In genomic region chr4:138153980-138154379, GRCm38 (mm10) we compare ENCODE assay signal across 8 mouse cellular contexts.
A peak's percentile ranks its signal among the peaks of the same experiment; 100 is the strongest.
DNase-seq lines count a peak whose midpoint lies in the region; ATAC-seq lines count a peak whose summit lies in the region.

No protein-coding gene starts in this region.

- 46% methylated on average over 3 of the region's 3 CpGs for WGBS in midbrain, embryonic 14.5 days
- 49% methylated on average over 3 of the region's 3 CpGs for WGBS in midbrain, embryonic 13.5 days

- no peak for ATAC-seq in cerebellum, adult (ENCODE audit: insufficient number of reproducible peaks, low FRiP score, low TSS enrichment)
- ATAC-seq in midbrain, embryonic 14.5 days (ENCODE audit: low FRiP score, low TSS enrichment) = no peak
- no peak for ATAC-seq in midbrain, embryonic 13.5 days

- H3K4me2 ChIP-seq in midbrain, embryonic 14.5 days (ENCODE audit: low read length) = no peak overlapping the region
- no peak overlapping the region for H3K4me2 ChIP-seq in midbrain, embryonic 13.5 days (replicated peaks)

- H3K27me3 ChIP-seq in midbrain, embryonic 14.5 days (ENCODE audit: control insufficient read depth, insufficient read depth, low read length) = no peaks in the 10 kb centered on the region
- no peaks in the 10 kb centered on the region for H3K27me3 ChIP-seq in midbrain, embryonic 13.5 days

- H3K4me1 ChIP-seq in midbrain, embryonic 14.5 days (ENCODE audit: control insufficient read depth, insufficient read depth, low read length) = no peaks in the 10 kb centered on the region
- H3K4me1 ChIP-seq in midbrain, embryonic 13.5 days (replicated peaks) = no peaks in the 10 kb centered on the region

- no peak overlapping the region for H3K9ac ChIP-seq in midbrain, embryonic 14.5 days (replicated peaks; ENCODE audit: low read length)
- H3K9ac ChIP-seq in midbrain, embryonic 13.5 days (replicated peaks) = no peak overlapping the region

- H3K27ac ChIP-seq in midbrain, embryonic 14.5 days (replicated peaks; ENCODE audit: low read depth, low read length) = no peak overlapping the region
- H3K27ac ChIP-seq in midbrain, embryonic 13.5 days = no peak overlapping the region

- peak; percentile 15 for DNase-seq in cerebellum, adult 11 months
- peak; percentile 57 for DNase-seq in midbrain, embryonic 14.5 days
- peak; percentile 34 for DNase-seq in c-Kit-positive CD71-positive TER-119-negative erythroid progenitor cells, embryonic 14.5 days (ENCODE audit: low read depth)
- peak; percentile 59 to 62 for DNase-seq in kidney, postnatal 4 days
- peak; percentile 36 to 75 for DNase-seq in spleen, postnatal 10 days (ENCODE audit: low spot score in 2 of 2)
- no peak for DNase-seq in right cerebral cortex, postnatal 14 days

- no peaks in the 10 kb centered on the region for H3K9me3 ChIP-seq in midbrain, embryonic 14.5 days (ENCODE audit: control insufficient read depth, low read length)
- no peaks in the 10 kb centered on the region for H3K9me3 ChIP-seq in midbrain, embryonic 13.5 days

- H3K4me3 ChIP-seq in midbrain, embryonic 14.5 days (replicated peaks; ENCODE audit: low read depth, low read length) = no peak overlapping the region
- no peak overlapping the region for H3K4me3 ChIP-seq in midbrain, embryonic 13.5 days (replicated peaks)

- H3K36me3 ChIP-seq in midbrain, embryonic 14.5 days (ENCODE audit: control insufficient read depth, insufficient read depth, low read length) = peaks cover 59% of the 10 kb centered on the region
- peaks cover 71% of the 10 kb centered on the region for H3K36me3 ChIP-seq in midbrain, embryonic 13.5 days
